Mouse (Mus musculus) MEL (cell line): ENCODE measurements around the gene Top3a.

ENCODE experiments used
- CTCF ChIP-seq, 3 experiments: IDR thresholded peaks in 2 of 3; conservative IDR thresholded peaks in 1 of 3; 2 replicates each; pipeline ENCODE4 v1.5.1; 2011 to 2012; ENCODE audit warnings: low read length in 3 of 3, low read depth in 2 of 3, mild to moderate bottlenecking in 2 of 3, improper control_type of control experiment in 1 of 3, inconsistent platforms in 1 of 3, mixed read lengths in 1 of 3, moderate library complexity in 1 of 3; ENCODE audit not compliant: control insufficient read depth in 1 of 3, insufficient read depth in 1 of 3, poor library complexity in 1 of 3, severe bottlenecking in 1 of 3
- NRF1 ChIP-seq: IDR thresholded peaks from 2 replicates; pipeline ENCODE4 v1.6.1; 2014; ENCODE audit warnings: low read depth, mild to moderate bottlenecking, inconsistent platforms, low read length, improper control_type of control experiment, moderate library complexity; ENCODE audit not compliant: poor library complexity, insufficient read depth, severe bottlenecking
- POLR2AphosphoS2 ChIP-seq: IDR thresholded peaks from 2 replicates; pipeline ENCODE4 v1.6.1; 2011; ENCODE audit warnings: low read length, improper control_type of control experiment
- RAD21 ChIP-seq: IDR thresholded peaks from 2 replicates; pipeline ENCODE4 v1.6.1; 2011; ENCODE audit warnings: mild to moderate bottlenecking, low read depth, low read length, improper control_type of control experiment
- ZKSCAN1 ChIP-seq: IDR thresholded peaks from 2 replicates; pipeline ENCODE4 v1.6.1; 2012; ENCODE audit warnings: low read depth, mild to moderate bottlenecking, inconsistent platforms, low read length, improper control_type of control experiment, moderate library complexity
- ZNF384 ChIP-seq: IDR thresholded peaks from 2 replicates; pipeline ENCODE4 v1.6.1; 2012; ENCODE audit warnings: low read depth, mild to moderate bottlenecking, inconsistent platforms, low read length, improper control_type of control experiment

DNA sequence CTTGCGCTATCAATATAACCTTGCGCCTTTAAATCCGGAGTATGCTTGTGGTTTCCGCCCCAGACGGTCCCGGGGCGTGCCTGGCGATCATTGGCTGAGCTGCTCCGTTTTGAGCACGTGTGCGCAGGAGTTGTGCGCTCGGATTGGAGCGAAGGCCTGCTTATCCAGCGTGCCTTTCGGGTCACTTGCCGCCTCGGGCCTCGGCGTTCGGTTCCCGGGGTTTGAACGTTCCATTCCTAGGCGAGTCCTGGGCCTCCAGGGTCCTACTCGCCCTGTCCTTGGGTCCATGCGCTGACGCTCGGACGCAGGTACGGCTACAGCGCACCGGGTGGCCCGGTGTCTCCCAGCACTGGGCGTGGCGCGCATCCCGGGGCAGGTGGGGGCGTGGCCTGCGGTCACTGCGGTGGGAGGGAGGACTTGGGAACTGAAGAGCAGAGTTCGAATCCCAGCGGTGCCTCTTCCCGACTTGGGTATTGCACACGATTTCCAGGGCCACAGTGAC, 48.9 kb downstream of the Top3a start, which contains the start of gene Mief2:
- TF ChIP-seq RAD21 (no peak), CTCF (IDR thresholded peaks at IDR 0.05 in 2 of 3, conservative IDR thresholded peaks at IDR 0.05 in 1 of 3; ENCODE audit: control insufficient read depth in 1 of 3, insufficient read depth in 1 of 3, low read depth in 2 of 3, low read length in 3 of 3, poor library complexity in 1 of 3, severe bottlenecking in 1 of 3) (no peak), ZNF384 (no peak), NRF1 (peak; percentile 71), ZKSCAN1 (no peak), POLR2AphosphoS2 (no peak)
